Mouse (Mus musculus): ENCODE measurements at regions not wholly inside any gene's neighbourhood (a gene's known extent, or its start where the extent isn't known, plus 50 kb on each side); places are given as distances from the start of the nearest gene placed in this dataset.

DNA sequence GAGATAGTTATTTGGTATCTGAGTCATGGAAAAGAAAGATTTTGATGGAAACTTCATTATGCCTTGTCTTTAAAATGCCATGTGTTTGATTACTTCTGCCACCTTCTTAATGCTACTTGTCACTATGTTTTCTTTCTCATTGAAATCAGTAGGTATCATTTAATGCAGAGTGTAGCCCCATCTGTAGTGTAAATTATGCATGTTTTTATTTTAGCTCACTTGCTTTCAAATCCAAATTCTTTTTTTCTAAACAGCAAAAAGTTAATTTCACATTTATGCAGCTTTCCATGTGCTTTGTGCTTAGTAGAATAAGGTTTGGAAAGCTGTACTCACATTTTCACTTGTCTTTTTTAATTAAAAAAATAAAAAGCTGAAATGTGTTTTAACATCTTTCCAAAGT lies 748.0 kb upstream of the Epha7 start:
- Histone ChIP-seq H3K4me1 (replicated peaks; ENCODE audit: control insufficient read depth, insufficient read depth, low read length) (no peaks in the 10 kb centered on the region), H3K36me3 (ENCODE audit: control insufficient read depth, insufficient read depth, low read length) (no peaks in the 10 kb centered on the region), H3K9ac (ENCODE audit: low read depth, low read length) (no peak overlapping the region), H3K4me2 (no peak overlapping the region), H3K27ac (ENCODE audit: low read depth, low read length) (no peak overlapping the region), H3K27me3 (replicated peaks; ENCODE audit: control insufficient read depth, insufficient read depth, low read length) (no peaks in the 10 kb centered on the region), H3K4me3 (ENCODE audit: low read depth, low read length) (no peak overlapping the region), H3K9me3 (ENCODE audit: control insufficient read depth, low read length) (no peaks in the 10 kb centered on the region)
- no peak for ATAC-seq (replicated peaks; ENCODE audit: low FRiP score)
- no peak for DNase-seq (ENCODE audit: low spot score)

DNA sequence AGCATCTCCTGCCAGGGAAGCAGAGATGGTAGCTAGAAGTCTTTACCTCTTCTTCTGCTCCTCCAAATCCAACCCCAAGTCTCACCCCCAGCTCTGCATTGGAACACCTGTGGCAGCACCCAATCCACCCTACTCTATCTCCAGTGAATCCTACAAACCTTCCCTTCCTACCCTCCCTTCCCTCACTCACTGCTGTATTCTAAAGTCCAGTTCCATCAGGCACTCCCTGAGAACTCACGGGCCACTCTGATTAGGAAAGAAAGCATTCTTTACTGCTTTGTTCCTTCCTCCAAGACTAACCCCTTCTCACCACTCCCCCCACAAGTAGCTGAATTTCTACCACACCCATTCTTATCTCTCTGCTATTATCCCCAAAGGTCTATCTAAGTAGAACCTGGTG lies 747.1 kb upstream of the Epha7 start:
- Histone ChIP-seq H3K9ac (ENCODE audit: low read depth, low read length) (no peak overlapping the region), H3K27me3 (replicated peaks; ENCODE audit: control insufficient read depth, insufficient read depth, low read length) (no peaks in the 10 kb centered on the region), H3K4me1 (replicated peaks; ENCODE audit: control insufficient read depth, insufficient read depth, low read length) (no peaks in the 10 kb centered on the region), H3K4me3 (ENCODE audit: low read depth, low read length) (no peak overlapping the region), H3K9me3 (ENCODE audit: control insufficient read depth, low read length) (no peaks in the 10 kb centered on the region), H3K27ac (ENCODE audit: low read depth, low read length) (no peak overlapping the region), H3K36me3 (ENCODE audit: control insufficient read depth, insufficient read depth, low read length) (no peaks in the 10 kb centered on the region), H3K4me2 (no peak overlapping the region)
- DNase-seq (ENCODE audit: low spot score) (no peak), ATAC-seq (replicated peaks; ENCODE audit: low FRiP score) (no peak)
- 79% methylated on average over 1 of the region's 1 CpGs for WGBS

- ATAC-seq (replicated peaks; ENCODE audit: low FRiP score) (no peak), DNase-seq (ENCODE audit: low spot score) (no peak)
- Histone ChIP-seq H3K27me3 (replicated peaks; ENCODE audit: control insufficient read depth, insufficient read depth, low read length) (no peaks in the 10 kb centered on the region), H3K27ac (ENCODE audit: low read depth, low read length) (no peak overlapping the region), H3K9ac (ENCODE audit: low read depth, low read length) (no peak overlapping the region), H3K4me1 (replicated peaks; ENCODE audit: control insufficient read depth, insufficient read depth, low read length) (no peaks in the 10 kb centered on the region), H3K4me2 (no peak overlapping the region), H3K9me3 (ENCODE audit: control insufficient read depth, low read length) (no peaks in the 10 kb centered on the region), H3K4me3 (ENCODE audit: low read depth, low read length) (no peak overlapping the region), H3K36me3 (ENCODE audit: control insufficient read depth, insufficient read depth, low read length) (no peaks in the 10 kb centered on the region)
- WGBS, result 81% methylated on average over 2 of the region's 2 CpGs
Measured at GRCm38 (mm10) chr4:28079030-28079429, 733.9 kb upstream of the Epha7 start.

DNA sequence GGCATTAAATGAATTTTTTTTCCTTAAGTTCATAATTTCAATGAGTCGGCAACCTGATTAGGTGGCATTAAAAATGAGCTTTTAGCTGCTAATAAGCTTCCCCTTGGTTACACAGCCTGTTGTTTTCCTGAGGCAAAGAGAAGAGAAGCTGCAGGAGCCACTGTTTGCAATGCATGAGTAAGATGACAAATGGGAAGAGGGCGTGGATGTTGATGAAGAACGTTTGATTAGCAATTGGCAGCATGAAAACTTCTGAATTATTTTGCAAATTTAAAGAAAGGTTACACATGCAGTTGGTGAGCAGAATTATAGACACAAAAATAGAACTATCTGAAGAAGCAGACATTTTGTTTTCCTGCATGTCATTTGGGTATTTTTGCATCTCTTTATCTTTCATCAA lies 720.1 kb upstream of the Epha7 start:
- DNase-seq (ENCODE audit: low spot score) (no peak), ATAC-seq (replicated peaks; ENCODE audit: low FRiP score) (no peak)
- H3K4me1 ChIP-seq (replicated peaks; ENCODE audit: control insufficient read depth, insufficient read depth, low read length), result no peaks in the 10 kb centered on the region
- H3K36me3 ChIP-seq (ENCODE audit: control insufficient read depth, insufficient read depth, low read length), result no peaks in the 10 kb centered on the region
- no peaks in the 10 kb centered on the region for H3K27me3 ChIP-seq (replicated peaks; ENCODE audit: control insufficient read depth, insufficient read depth, low read length)
- H3K4me3 ChIP-seq (ENCODE audit: low read depth, low read length), result no peak overlapping the region
- no peak overlapping the region for H3K9ac ChIP-seq (ENCODE audit: low read depth, low read length)
- WGBS, result 53% methylated on average over 3 of the region's 3 CpGs
- no peak overlapping the region for H3K4me2 ChIP-seq
- no peaks in the 10 kb centered on the region for H3K9me3 ChIP-seq (ENCODE audit: control insufficient read depth, low read length)
- no peak overlapping the region for H3K27ac ChIP-seq (ENCODE audit: low read depth, low read length)

GRCm38 (mm10) chr4:28143165-28143564 lies 669.8 kb upstream of the Epha7 start:
- Histone ChIP-seq H3K27me3 (replicated peaks; ENCODE audit: control insufficient read depth, insufficient read depth, low read length) (no peaks in the 10 kb centered on the region), H3K4me3 (ENCODE audit: low read depth, low read length) (no peak overlapping the region), H3K9ac (ENCODE audit: low read depth, low read length) (no peak overlapping the region), H3K4me1 (replicated peaks; ENCODE audit: control insufficient read depth, insufficient read depth, low read length) (no peaks in the 10 kb centered on the region), H3K36me3 (ENCODE audit: control insufficient read depth, insufficient read depth, low read length) (no peaks in the 10 kb centered on the region), H3K4me2 (no peak overlapping the region), H3K9me3 (ENCODE audit: control insufficient read depth, low read length) (no peaks in the 10 kb centered on the region), H3K27ac (ENCODE audit: low read depth, low read length) (no peak overlapping the region)
- no peak for DNase-seq (ENCODE audit: low spot score)
- WGBS, result 81% methylated on average over 8 of the region's 8 CpGs
- no peak for ATAC-seq (replicated peaks; ENCODE audit: low FRiP score)

GRCm38 (mm10) chr4:28155116-28155515 lies 657.8 kb upstream of the Epha7 start:
- Histone ChIP-seq H3K4me1 (replicated peaks; ENCODE audit: control insufficient read depth, insufficient read depth, low read length) (no peaks in the 10 kb centered on the region), H3K9me3 (ENCODE audit: control insufficient read depth, low read length) (no peaks in the 10 kb centered on the region), H3K36me3 (ENCODE audit: control insufficient read depth, insufficient read depth, low read length) (no peaks in the 10 kb centered on the region), H3K4me3 (ENCODE audit: low read depth, low read length) (no peak overlapping the region), H3K27me3 (replicated peaks; ENCODE audit: control insufficient read depth, insufficient read depth, low read length) (no peaks in the 10 kb centered on the region), H3K27ac (ENCODE audit: low read depth, low read length) (no peak overlapping the region), H3K4me2 (no peak overlapping the region), H3K9ac (ENCODE audit: low read depth, low read length) (no peak overlapping the region)
- ATAC-seq (replicated peaks; ENCODE audit: low FRiP score) (no peak), DNase-seq (ENCODE audit: low spot score) (no peak)
- 69% methylated on average over 2 of the region's 2 CpGs for WGBS

DNA sequence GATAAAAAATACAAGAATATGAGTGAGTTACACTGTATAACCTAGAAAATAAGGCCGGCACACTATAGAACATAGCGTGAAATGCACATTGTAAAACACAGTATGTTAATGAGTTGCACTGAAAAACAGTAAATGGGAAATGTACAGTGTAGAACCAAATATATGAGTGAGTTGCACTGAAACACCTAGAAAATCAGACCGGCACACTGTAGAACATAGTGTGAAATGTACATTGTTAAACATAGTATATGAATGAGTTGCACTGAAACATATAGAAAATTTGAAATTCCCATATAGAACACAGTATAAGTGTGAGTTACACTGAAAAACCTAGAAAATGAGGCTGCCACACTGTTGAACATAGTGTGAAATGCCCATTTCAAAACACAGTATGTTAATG lies 636.2 kb upstream of the Epha7 start:
- H3K36me3 ChIP-seq (ENCODE audit: control insufficient read depth, insufficient read depth, low read length), result no peaks in the 10 kb centered on the region
- 76% methylated on average over 3 of the region's 3 CpGs for WGBS
- no peaks in the 10 kb centered on the region for H3K27me3 ChIP-seq (replicated peaks; ENCODE audit: control insufficient read depth, insufficient read depth, low read length)
- no peak overlapping the region for H3K27ac ChIP-seq (ENCODE audit: low read depth, low read length)
- no peaks in the 10 kb centered on the region for H3K4me1 ChIP-seq (replicated peaks; ENCODE audit: control insufficient read depth, insufficient read depth, low read length)
- no peak overlapping the region for H3K4me3 ChIP-seq (ENCODE audit: low read depth, low read length)
- peak; percentile 35 for DNase-seq (ENCODE audit: low spot score)
- ATAC-seq (replicated peaks; ENCODE audit: low FRiP score), result peak; percentile 100
- no peak overlapping the region for H3K4me2 ChIP-seq
- H3K9ac ChIP-seq (ENCODE audit: low read depth, low read length), result no peak overlapping the region
- no peaks in the 10 kb centered on the region for H3K9me3 ChIP-seq (ENCODE audit: control insufficient read depth, low read length)

DNA sequence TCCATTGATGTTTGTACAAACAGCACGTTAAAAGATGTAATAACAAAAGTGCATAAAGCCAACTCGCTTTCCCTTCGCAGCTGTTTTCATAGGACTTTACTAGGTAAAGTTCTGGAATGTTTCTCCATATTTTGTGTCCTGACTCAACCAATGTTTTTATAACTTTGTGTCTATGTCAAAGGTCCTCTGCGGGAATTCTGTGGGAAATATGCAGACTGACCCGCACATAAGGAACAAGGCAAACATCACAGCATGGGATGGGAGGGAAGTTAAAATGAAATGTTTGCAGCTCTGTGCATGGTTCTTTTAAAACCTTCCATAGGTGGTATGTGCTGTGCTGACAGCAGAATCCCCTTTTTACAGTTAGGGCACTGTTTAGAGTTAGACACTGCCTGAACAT lies 622.1 kb upstream of the Epha7 start:
- no peak overlapping the region for H3K9ac ChIP-seq (ENCODE audit: low read depth, low read length)
- no peaks in the 10 kb centered on the region for H3K36me3 ChIP-seq (ENCODE audit: control insufficient read depth, insufficient read depth, low read length)
- 89% methylated on average over 5 of the region's 5 CpGs for WGBS
- H3K4me3 ChIP-seq (ENCODE audit: low read depth, low read length), result no peak overlapping the region
- DNase-seq (ENCODE audit: low spot score) (no peak), ATAC-seq (replicated peaks; ENCODE audit: low FRiP score) (no peak)
- H3K9me3 ChIP-seq (ENCODE audit: control insufficient read depth, low read length), result no peaks in the 10 kb centered on the region
- H3K27ac ChIP-seq (ENCODE audit: low read depth, low read length), result no peak overlapping the region
- no peaks in the 10 kb centered on the region for H3K27me3 ChIP-seq (replicated peaks; ENCODE audit: control insufficient read depth, insufficient read depth, low read length)
- H3K4me1 ChIP-seq (replicated peaks; ENCODE audit: control insufficient read depth, insufficient read depth, low read length), result no peaks in the 10 kb centered on the region
- H3K4me2 ChIP-seq, result no peak overlapping the region

DNA sequence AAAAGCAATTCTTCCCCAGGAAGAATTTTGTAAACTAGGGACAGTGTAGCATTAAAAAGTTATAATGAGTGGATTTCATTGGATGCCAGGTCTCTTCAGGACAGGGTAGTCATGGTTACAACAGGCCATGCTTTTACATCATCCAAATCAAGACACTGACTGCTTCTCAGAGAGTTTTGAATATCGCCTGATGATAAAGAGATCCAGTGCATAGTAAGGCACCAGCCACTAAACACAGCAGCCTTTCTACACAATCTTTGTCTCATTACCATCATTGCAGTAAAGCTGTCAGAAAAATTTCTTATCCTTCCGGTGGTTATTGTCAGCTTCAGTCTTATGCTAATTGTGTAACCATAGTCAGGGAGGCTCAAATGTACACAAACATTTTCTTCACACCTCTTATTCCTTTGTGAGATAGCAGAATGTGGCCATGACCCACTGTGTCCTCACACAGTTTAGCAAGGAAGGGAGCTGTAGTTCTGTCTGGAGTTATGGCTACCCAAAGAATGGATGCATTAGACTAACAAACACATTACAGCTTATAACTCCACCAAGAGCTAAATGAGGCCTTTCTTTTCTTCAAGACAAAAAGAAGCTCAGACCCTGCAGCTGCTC lies 585.2 kb upstream of the Epha7 start:
- no peaks in the 10 kb centered on the region for H3K27me3 ChIP-seq (replicated peaks; ENCODE audit: control insufficient read depth, insufficient read depth, low read length)
- WGBS, result 74% methylated on average over 2 of the region's 2 CpGs
- no peak for ATAC-seq (replicated peaks; ENCODE audit: low FRiP score)
- H3K4me3 ChIP-seq (ENCODE audit: low read depth, low read length), result no peak overlapping the region
- H3K9me3 ChIP-seq (ENCODE audit: control insufficient read depth, low read length), result no peaks in the 10 kb centered on the region
- no peak for DNase-seq (ENCODE audit: low spot score)
- no peak overlapping the region for H3K27ac ChIP-seq (ENCODE audit: low read depth, low read length)
- H3K4me2 ChIP-seq, result no peak overlapping the region
- no peaks in the 10 kb centered on the region for H3K4me1 ChIP-seq (replicated peaks; ENCODE audit: control insufficient read depth, insufficient read depth, low read length)
- H3K9ac ChIP-seq (ENCODE audit: low read depth, low read length), result no peak overlapping the region
- H3K36me3 ChIP-seq (ENCODE audit: control insufficient read depth, insufficient read depth, low read length), result no peaks in the 10 kb centered on the region

Data from liver, embryonic 11.5 days (tissue).